Mouse (Mus musculus) kidney, postnatal 4 days (tissue): ENCODE measurements around the gene Tnk2.

Experiments used
- DNase-seq, 2 experiments: peaks; one replicate each; pipeline ENCODE4 v3.0.0; 2021; ENCODE audit warnings: mixed read lengths in 2 of 2

Gene Tnk2

GRCm38 (mm10) chr16:32660095-32660494 lies 16.4 kb downstream of the Tnk2 start:
- DNase-seq = peak in 1 of 2 experiments; percentile 22

GRCm38 (mm10) chr16:32660557-32661321 lies 17.1 kb downstream of the Tnk2 start:
- peak; percentile 71 to 77 for DNase-seq

- peak; percentile 53 to 64 for DNase-seq
These were observed 17.8 kb downstream of the Tnk2 start for GRCm38 (mm10) chr16:32661493-32661921.

GRCm38 (mm10) chr16:32662372-32662771 lies 18.7 kb downstream of the Tnk2 start:
- DNase-seq = no peak

- DNase-seq = no peak
These were observed 19.7 kb downstream of the Tnk2 start for GRCm38 (mm10) chr16:32663231-32663858.

GRCm38 (mm10) chr16:32664211-32664610 lies 20.5 kb downstream of the Tnk2 start:
- DNase-seq = no peak

GRCm38 (mm10) chr16:32665851-32666665 lies 22.4 kb downstream of the Tnk2 start:
- peak in 1 of 2 experiments; percentile 57 for DNase-seq

GRCm38 (mm10) chr16:32666671-32667551 lies 23.2 kb downstream of the Tnk2 start:
- no peak for DNase-seq

- DNase-seq = no peak
These were observed 23.8 kb downstream of the Tnk2 start for GRCm38 (mm10) chr16:32667552-32667872.

GRCm38 (mm10) chr16:32668030-32668429 lies 24.4 kb downstream of the Tnk2 start:
- DNase-seq = no peak

- peak in 1 of 2 experiments; percentile 50 for DNase-seq
These were observed 24.8 kb downstream of the Tnk2 start for GRCm38 (mm10) chr16:32668472-32668871.

GRCm38 (mm10) chr16:32669243-32669642 lies 25.6 kb downstream of the Tnk2 start:
- DNase-seq = no peak

- no peak for DNase-seq
These were observed 26.9 kb downstream of the Tnk2 start for GRCm38 (mm10) chr16:32670354-32671124.

- DNase-seq = no peak
These were observed 27.7 kb downstream of the Tnk2 start for GRCm38 (mm10) chr16:32671206-32671887.

GRCm38 (mm10) chr16:32672250-32672649 lies 28.6 kb downstream of the Tnk2 start:
- no peak for DNase-seq

GRCm38 (mm10) chr16:32672861-32673560 lies 29.3 kb downstream of the Tnk2 start:
- DNase-seq = peak; percentile 51 to 66

- no peak for DNase-seq
These were observed 30.6 kb downstream of the Tnk2 start for GRCm38 (mm10) chr16:32674121-32674740.

GRCm38 (mm10) chr16:32677040-32677700 lies 33.5 kb downstream of the Tnk2 start:
- no peak for DNase-seq

- DNase-seq = no peak
These were observed 34.2 kb downstream of the Tnk2 start for GRCm38 (mm10) chr16:32677903-32678302.
